17 mouse cellular contexts compared by ENCODE assay signal in genomic region chr5:147502921-147503320, GRCm38 (mm10).
"Had no signal": no experiment of that assay in that cellular context is flagged by ENCODE, and none has a peak within 500 bp of the region (broad histone marks: within the 10 kb centered on the region; RNA-seq: fewer than 3 reads in every experiment).

No protein-coding gene starts in this region.

- H3K36me3 ChIP-seq: lung, embryonic 15.5 days; midbrain, embryonic 13.5 days; midbrain, embryonic 15.5 days; neural tube, embryonic 12.5 days; stomach, embryonic 15.5 days had no signal

- H3K27me3 ChIP-seq: lung, embryonic 15.5 days; megakaryocyte, embryonic 14.5 days; midbrain, embryonic 13.5 days; midbrain, embryonic 15.5 days; neural tube, embryonic 12.5 days; stomach, embryonic 15.5 days had no signal

- H3K4me2 ChIP-seq: lung, embryonic 15.5 days; midbrain, embryonic 11.5 days; midbrain, embryonic 13.5 days; midbrain, embryonic 15.5 days; neural tube, embryonic 12.5 days; stomach, embryonic 15.5 days had no signal

- ATAC-seq: liver, postnatal 0 days; lung, postnatal 0 days; midbrain, embryonic 13.5 days; midbrain, embryonic 15.5 days had no signal

- H3K27ac ChIP-seq: lung, embryonic 15.5 days; macrophage; midbrain, embryonic 13.5 days; midbrain, embryonic 15.5 days; neural tube, embryonic 12.5 days; stomach, embryonic 15.5 days had no signal

- DNase-seq: liver, postnatal 0 days; lung, adult 2 months; lung, postnatal 14 days; lung, postnatal 36 days; right cerebral cortex, postnatal 14 days; thymus, adult 18-20 months; thymus, postnatal 14 days; thymus, postnatal 36 days had no signal

- H3K9me3 ChIP-seq: lung, embryonic 15.5 days; megakaryocyte, embryonic 14.5 days; midbrain, embryonic 13.5 days; midbrain, embryonic 15.5 days; neural tube, embryonic 12.5 days; stomach, embryonic 15.5 days had no signal

- H3K9ac ChIP-seq: liver, postnatal 0 days; lung, embryonic 15.5 days; midbrain, embryonic 13.5 days; midbrain, embryonic 15.5 days; neural tube, embryonic 12.5 days; stomach, embryonic 15.5 days had no signal

- H3K4me3 ChIP-seq: lung, embryonic 15.5 days; megakaryocyte, embryonic 14.5 days; midbrain, embryonic 13.5 days; midbrain, embryonic 15.5 days; neural tube, embryonic 12.5 days; stomach, embryonic 15.5 days had no signal

- H3K4me1 ChIP-seq: lung, embryonic 15.5 days; midbrain, embryonic 13.5 days; midbrain, embryonic 15.5 days; stomach, embryonic 15.5 days had no signal
